Mouse (Mus musculus) embryonic facial prominence, embryonic 15.5 days (tissue): Measurements from ENCODE around the gene Wfdc3. TPM values are rescaled to one million over a fixed set of nuclear protein-coding genes. Genes with fewer than 3 reads are reported as not detected.

Experiments
- ATAC-seq: fragments of 200-750 bp; cut with Nextera tagmentation; 2 replicates; pipeline ENCODE4 v1.8.0; 2017; ENCODE audit warnings: low read depth, moderate TSS enrichment; ENCODE audit not compliant: insufficient number of reproducible peaks, low FRiP score, low TSS enrichment
- H3K27ac ChIP-seq: fragments of 300-500 bp; sonication (generic); replicated peaks from 2 replicates; pipeline ENCODE4 v1.5.1; 2015; ENCODE audit warnings: mild to moderate bottlenecking, inconsistent platforms
- H3K27me3 ChIP-seq: fragments of 300-500 bp; sonication (generic); 2 replicates; pipeline ENCODE4 v1.6.1; 2015; ENCODE audit warnings: inconsistent platforms
- H3K36me3 ChIP-seq: fragments of 300-500 bp; sonication (generic); 2 replicates; pipeline ENCODE4 v1.6.1; 2015; ENCODE audit warnings: mild to moderate bottlenecking, inconsistent platforms
- H3K4me1 ChIP-seq: fragments of 300-500 bp; sonication (generic); 2 replicates; pipeline ENCODE4 v1.6.1; 2015; ENCODE audit warnings: inconsistent platforms
- H3K4me2 ChIP-seq: fragments of 300-500 bp; sonication (generic); replicated peaks from 2 replicates; pipeline ENCODE4 v1.6.1; 2015; ENCODE audit warnings: mild to moderate bottlenecking, inconsistent platforms
- H3K4me3 ChIP-seq: fragments of 300-500 bp; sonication (generic); replicated peaks from 2 replicates; pipeline ENCODE4 v1.5.1; 2015; ENCODE audit warnings: mild to moderate bottlenecking, inconsistent platforms
- H3K9ac ChIP-seq: fragments of 300-500 bp; sonication (generic); 2 replicates; pipeline ENCODE4 v1.6.1; 2015; ENCODE audit warnings: inconsistent platforms
- H3K9me3 ChIP-seq: fragments of 300-500 bp; sonication (generic); replicated peaks from 2 replicates; pipeline ENCODE4 v1.6.1; 2016; ENCODE audit warnings: inconsistent platforms
- WGBS: fragments of 180-500 bp; shearing (Covaris S2); methylation state at CpG from one replicate; pipeline ENCODE4 v1.1.7; 2015; 5-methylcytosine and 5-hydroxymethylcytosine counted together
- polyA plus RNA-seq: library from polyadenylated mRNA; unstranded; fragments of >200 nt; fragmentation: Nextera tagmentation; extraction: Ambion mirVana; gene quantifications from 2 replicates; pipeline ENCODE4 v1.2.1, GENCODE M21; 2015

Wfdc3 gene
- polyA plus RNA-seq, 1 experiment from 2014 or later = 3.2 TPM

- Histone ChIP-seq H3K9ac (no peak overlapping the region), H3K4me3 (no peak overlapping the region), H3K36me3 (no peaks in the 10 kb centered on the region), H3K4me2 (no peak overlapping the region), H3K27ac (no peak overlapping the region), H3K27me3 (no peaks in the 10 kb centered on the region), H3K9me3 (no peaks in the 10 kb centered on the region), H3K4me1 (no peaks in the 10 kb centered on the region)
- ATAC-seq = no peak
- WGBS = 79% methylated on average over 5 of the region's 5 CpGs
These were observed 41.5 kb downstream of the Wfdc3 start for GRCm38 (mm10) chr2:164704235-164704634.

- Histone ChIP-seq H3K36me3 (no peaks in the 10 kb centered on the region), H3K27ac (no peak overlapping the region), H3K9me3 (no peaks in the 10 kb centered on the region), H3K27me3 (no peaks in the 10 kb centered on the region), H3K4me2 (no peak overlapping the region), H3K4me1 (no peaks in the 10 kb centered on the region), H3K9ac (no peak overlapping the region), H3K4me3 (no peak overlapping the region)
- WGBS = 75% methylated on average over 5 of the region's 5 CpGs
- ATAC-seq = no peak
These were observed 44.0 kb downstream of the Wfdc3 start for GRCm38 (mm10) chr2:164701761-164702160.

GRCm38 (mm10) chr2:164700959-164701358, 44.8 kb downstream of the Wfdc3 start:
- H3K27ac ChIP-seq = no peak overlapping the region
- no peak for ATAC-seq
- H3K36me3 ChIP-seq = no peaks in the 10 kb centered on the region
- H3K9ac ChIP-seq = no peak overlapping the region
- H3K4me3 ChIP-seq = no peak overlapping the region
- 73% methylated on average over 5 of the region's 5 CpGs for WGBS
- no peak overlapping the region for H3K4me2 ChIP-seq
- H3K4me1 ChIP-seq = no peaks in the 10 kb centered on the region
- no peaks in the 10 kb centered on the region for H3K27me3 ChIP-seq
- no peaks in the 10 kb centered on the region for H3K9me3 ChIP-seq

GRCm38 (mm10) chr2:164698201-164698600, 47.5 kb downstream of the Wfdc3 start, which contains the start of gene Spint4:
Spint4 (plus strand) TSS chr2:164698501.
- H3K4me3 ChIP-seq = no peak within 1 kb of the TSS
- H3K4me1 ChIP-seq = no peaks in the 10 kb centered on the region
- WGBS = 84% methylated on average over 4 of the region's 4 CpGs
- H3K9ac ChIP-seq = no peak within 1 kb of the TSS
- H3K27ac ChIP-seq = no peak within 1 kb of the TSS
- H3K4me2 ChIP-seq = no peak within 1 kb of the TSS
- no peaks in the 10 kb centered on the region for H3K9me3 ChIP-seq
- H3K27me3 ChIP-seq = no peaks in the 10 kb centered on the region
- H3K36me3 ChIP-seq = no peaks in the 10 kb centered on the region
- no peak for ATAC-seq

- Histone ChIP-seq H3K9ac (no peak within 1 kb of the TSS), H3K27ac (no peak within 1 kb of the TSS), H3K9me3 (no peaks in the 10 kb centered on the region), H3K36me3 (no peaks in the 10 kb centered on the region), H3K4me2 (no peak within 1 kb of the TSS), H3K4me1 (no peaks in the 10 kb centered on the region), H3K4me3 (no peak within 1 kb of the TSS), H3K27me3 (no peaks in the 10 kb centered on the region)
- no peak for ATAC-seq
- WGBS = 76% methylated on average over 2 of the region's 3 CpGs
These were observed 60.9 kb downstream of the Wfdc3 start, which contains the start of gene Wfdc13 for GRCm38 (mm10) chr2:164684807-164685206. Wfdc13 (plus strand) TSS chr2:164685107.

Other genes with a start within 250 kb of the Wfdc3 start
- gene Pigt, start 248.4 kb downstream of the Wfdc3 start, polyA plus RNA-seq = 63.0 and 70.5 TPM in 2 replicates
- 47.5 and 73.4 TPM in 2 replicates for gene Wfdc2, start 183.5 kb downstream of the Wfdc3 start, polyA plus RNA-seq
- gene Spint3, start 172.5 kb downstream of the Wfdc3 start, polyA plus RNA-seq = not detected in 2 replicates
- gene Wfdc6a, start 160.5 kb downstream of the Wfdc3 start, polyA plus RNA-seq = 0.22 and 0.27 TPM in 2 replicates
- not detected in 2 replicates for gene Eppin, start 152.3 kb downstream of the Wfdc3 start, polyA plus RNA-seq
- not detected in 2 replicates for gene Wfdc6b, start 132.4 kb downstream of the Wfdc3 start, polyA plus RNA-seq
- gene Wfdc8, start 132.3 kb downstream of the Wfdc3 start, polyA plus RNA-seq = not detected in 2 replicates
- gene Wfdc16, start 107.1 kb downstream of the Wfdc3 start, polyA plus RNA-seq = not detected in 2 replicates
- 1.5 and 2.8 TPM in 2 replicates for gene Wfdc10, start 89.9 kb downstream of the Wfdc3 start, polyA plus RNA-seq
- not detected in 2 replicates for gene Wfdc9, start 89.3 kb downstream of the Wfdc3 start, polyA plus RNA-seq
- not detected in 2 replicates for gene Wfdc11, start 71.8 kb downstream of the Wfdc3 start, polyA plus RNA-seq
- 0.16 and 0.71 TPM in 2 replicates for gene Wfdc13, start 60.8 kb downstream of the Wfdc3 start, polyA plus RNA-seq
- gene Spint4, start 47.4 kb downstream of the Wfdc3 start, polyA plus RNA-seq = not detected in 2 replicates
- not detected in 2 replicates for gene Spint5, start 30.6 kb downstream of the Wfdc3 start, polyA plus RNA-seq
- gene Dnttip1, start 52 bp upstream of the Wfdc3 start, polyA plus RNA-seq = 66.3 and 67.5 TPM in 2 replicates
- 297 and 302 TPM in 2 replicates for gene Ube2c, start 24.0 kb upstream of the Wfdc3 start, polyA plus RNA-seq
- 383 and 528 TPM in 2 replicates for gene Tnnc2, start 34.0 kb upstream of the Wfdc3 start, polyA plus RNA-seq
- 37.1 and 37.3 TPM in 2 replicates for gene Snx21, start 39.9 kb upstream of the Wfdc3 start, polyA plus RNA-seq
- gene Acot8, start 59.0 kb upstream of the Wfdc3 start, polyA plus RNA-seq = 20.7 and 20.9 TPM in 2 replicates
- 7.3 and 7.6 TPM in 2 replicates for gene Zswim3, start 59.2 kb upstream of the Wfdc3 start, polyA plus RNA-seq
- gene Zswim1, start 76.8 kb upstream of the Wfdc3 start, polyA plus RNA-seq = 18.2 and 20.1 TPM in 2 replicates
- not detected in 2 replicates for gene Spata25, start 82.6 kb upstream of the Wfdc3 start, polyA plus RNA-seq
- gene Ctsa, start 86.9 kb upstream of the Wfdc3 start, polyA plus RNA-seq = 174 and 175 TPM in 2 replicates
- gene Neurl2, start 87.5 kb upstream of the Wfdc3 start, polyA plus RNA-seq = 8.5 and 9.0 TPM in 2 replicates
- gene Pltp, start 111.8 kb upstream of the Wfdc3 start, polyA plus RNA-seq = 66.8 and 77.0 TPM in 2 replicates
- gene Pcif1, start 133.4 kb upstream of the Wfdc3 start, polyA plus RNA-seq = 65.7 and 74.8 TPM in 2 replicates
- 13.4 and 16.0 TPM in 2 replicates for gene Zfp335, start 165.8 kb upstream of the Wfdc3 start, polyA plus RNA-seq
- gene Mmp9, start 194.8 kb upstream of the Wfdc3 start, polyA plus RNA-seq = 41.4 and 46.1 TPM in 2 replicates
- gene Slc12a5, start 214.9 kb upstream of the Wfdc3 start, polyA plus RNA-seq = 0.72 and 0.85 TPM in 2 replicates